Mouse (Mus musculus) liver, adult 2 months (tissue): Measurements from ENCODE around the gene Acsl1.

ENCODE experiments used
- CTCF ChIP-seq: fragments of 200-500 bp; IDR thresholded peaks from 2 replicates; pipeline ENCODE4 v1.5.1; 2011; ENCODE audit warnings: low read depth, low read length, control low read depth
- POLR2A ChIP-seq: fragments of 200-500 bp; IDR thresholded peaks from 2 replicates; pipeline ENCODE4 v1.6.1; 2011; ENCODE audit warnings: low read length, control low read depth; ENCODE audit not compliant: insufficient read depth; ENCODE audit errors: extremely low read depth

GRCm38 (mm10) chr8:46546431-46547176, 75.8 kb downstream of the Acsl1 start:
- TF ChIP-seq POLR2A (no peak), CTCF (no peak)
